Mouse (Mus musculus) liver, adult (tissue): ENCODE data around the gene Dcbld2.

ENCODE experiments used
- GATA4 ChIP-seq: IDR thresholded peaks from 2 replicates; pipeline ENCODE4 v1.6.1; 2014; ENCODE audit warnings: mild to moderate bottlenecking, low read length; ENCODE audit not compliant: insufficient replicate concordance

The Dcbld2 gene

DNA sequence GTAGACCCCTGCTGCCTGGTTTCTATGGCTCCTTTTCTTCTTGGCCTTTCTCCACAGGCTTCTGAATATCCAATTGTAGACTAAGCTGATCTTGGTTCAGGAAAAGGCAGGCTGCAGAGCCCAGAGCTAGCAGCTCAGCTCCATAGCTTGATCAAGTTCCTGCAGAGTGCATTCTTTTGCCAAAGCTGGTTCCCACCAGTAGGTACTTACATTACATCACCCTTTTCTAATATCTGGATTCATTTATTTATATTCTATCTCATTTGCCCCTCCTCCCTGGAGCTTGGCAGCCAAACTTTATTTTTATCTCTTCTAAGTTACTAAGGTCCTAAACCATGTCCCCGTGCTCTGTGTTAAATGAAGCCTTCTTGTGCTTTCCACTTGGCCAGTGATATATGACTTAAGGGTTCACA, 90.9 kb downstream of the Dcbld2 start:
- TF ChIP-seq GATA4: no peak

DNA sequence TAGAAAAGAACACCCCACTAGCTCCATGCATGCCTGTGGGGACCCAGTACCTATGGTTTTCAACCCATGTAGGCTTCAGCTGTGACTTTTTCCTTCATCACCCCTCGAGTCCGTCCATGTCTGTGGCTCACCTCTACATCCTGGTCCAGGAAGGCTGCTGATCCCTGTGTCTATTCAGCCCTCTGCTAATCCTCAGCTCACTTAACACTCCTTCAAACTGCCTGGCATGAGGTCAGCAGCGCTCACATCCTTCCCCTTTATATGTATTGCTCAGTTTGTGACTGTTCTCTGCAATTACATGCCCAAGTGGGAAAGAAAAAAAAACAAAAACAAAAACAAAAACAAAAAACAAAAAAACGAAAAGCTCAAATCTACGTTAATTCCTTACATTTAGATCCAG, 91.4 kb downstream of the Dcbld2 start:
- TF ChIP-seq GATA4: no peak

DNA sequence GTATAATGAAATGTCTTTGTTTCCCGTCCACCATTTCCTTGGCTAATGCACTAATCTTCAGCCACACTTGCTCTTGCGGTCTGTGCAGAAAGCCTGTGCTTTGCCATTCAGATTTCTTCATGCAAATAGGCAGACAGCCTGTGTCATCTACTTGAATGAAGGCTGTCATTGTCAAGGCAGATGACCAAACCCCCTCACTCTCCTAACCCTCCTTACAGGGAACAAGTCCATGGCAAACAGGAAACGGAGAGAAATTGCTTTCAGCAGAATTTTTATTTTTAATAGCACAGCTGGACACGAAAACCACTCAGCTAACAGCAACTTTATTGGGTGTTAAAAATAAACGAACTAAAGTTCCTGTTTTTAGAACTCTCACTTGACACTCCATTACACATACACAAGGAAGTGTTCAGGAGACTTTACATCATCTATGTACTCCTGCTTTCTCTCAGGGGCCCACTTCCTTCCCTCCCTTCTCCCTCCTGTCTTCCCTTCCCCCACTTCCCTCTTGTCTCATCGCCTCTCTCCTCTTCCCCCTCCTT, 93.6 kb downstream of the Dcbld2 start:
- TF ChIP-seq GATA4: no peak

DNA sequence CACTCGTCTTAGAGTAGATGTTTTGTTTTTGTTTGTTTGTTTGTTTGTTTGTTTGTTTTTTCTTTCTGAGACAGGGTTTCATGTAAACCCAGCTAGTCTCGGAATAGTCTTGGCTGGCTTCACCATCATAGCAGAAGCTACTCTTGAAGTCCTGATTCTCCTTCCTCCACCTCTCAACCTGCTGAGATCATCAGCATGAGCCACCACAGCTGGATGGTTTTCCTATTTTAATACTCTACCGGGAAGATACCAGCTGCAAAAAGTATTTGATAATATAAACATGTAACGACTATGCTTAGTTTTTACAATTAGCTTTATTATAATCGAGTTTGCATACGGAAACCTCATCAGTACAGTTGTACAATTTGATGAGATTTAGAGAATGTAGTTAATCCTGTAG, 94.3 kb downstream of the Dcbld2 start:
- TF ChIP-seq GATA4: no peak

DNA sequence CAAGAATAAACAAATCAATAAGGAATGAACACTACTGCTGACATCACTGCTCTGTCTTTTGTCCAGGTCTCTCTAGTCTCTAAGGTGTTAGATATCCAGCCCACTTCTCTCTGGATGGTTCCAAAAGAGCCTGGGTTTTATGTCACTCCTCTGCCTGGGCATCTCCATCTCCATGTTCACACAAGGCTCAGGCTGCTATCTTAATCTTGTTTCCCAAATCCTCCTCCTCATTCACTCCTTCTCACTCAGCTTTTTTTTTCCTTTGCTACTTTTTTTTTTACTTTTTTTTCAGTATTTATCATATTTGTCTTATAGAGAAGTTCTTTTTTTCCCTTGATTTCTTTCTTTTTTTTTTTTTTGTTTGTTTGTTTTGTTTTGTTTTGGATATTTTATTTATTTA, 96.7 kb downstream of the Dcbld2 start:
- TF ChIP-seq GATA4: no peak

DNA sequence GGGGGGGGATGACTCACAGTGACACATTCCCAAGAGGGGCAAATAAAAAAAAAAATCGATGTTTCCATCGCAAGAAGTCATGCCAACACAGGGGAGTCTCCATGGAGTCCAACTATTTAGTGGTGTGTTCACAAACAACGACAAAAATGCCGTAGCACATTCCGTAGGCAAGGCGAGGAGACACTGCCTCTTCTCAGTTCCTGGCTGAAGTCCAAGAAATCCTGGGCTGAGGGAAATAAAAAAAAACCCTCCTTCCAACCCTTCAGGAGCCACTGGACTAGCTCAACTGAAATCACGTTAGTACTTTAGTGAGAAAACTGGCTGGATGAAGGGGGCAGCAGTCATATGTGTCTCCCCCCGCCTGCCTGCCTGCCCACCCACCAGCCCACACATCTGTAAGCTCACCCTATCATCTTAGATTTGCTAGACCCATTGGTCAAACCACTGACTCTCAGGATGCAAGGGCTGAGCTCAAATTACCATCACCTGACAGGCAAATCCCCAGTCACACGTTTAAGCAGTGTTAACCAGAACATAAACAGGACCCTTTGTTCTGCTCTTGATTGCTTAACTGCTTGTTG, 104.0 kb downstream of the Dcbld2 start:
- TF ChIP-seq GATA4: no peak

DNA sequence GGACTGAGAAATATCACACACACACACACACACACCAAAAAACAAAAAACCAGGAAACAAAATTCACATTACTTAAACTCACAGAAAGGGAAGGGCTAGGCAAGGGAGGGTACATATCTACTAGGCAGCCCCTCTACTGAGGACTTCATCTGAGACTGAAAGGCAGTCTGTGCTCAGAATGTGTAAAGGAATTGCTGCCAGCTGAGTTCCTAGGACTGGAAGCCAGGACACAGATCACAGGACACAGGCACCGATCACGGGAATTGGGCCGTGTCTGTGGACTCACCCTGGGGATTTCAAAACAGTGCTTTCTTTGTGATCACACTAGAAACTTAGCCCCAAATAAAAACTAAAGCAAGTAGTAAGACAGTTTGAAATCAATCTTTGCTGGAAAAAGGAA, 104.6 kb downstream of the Dcbld2 start:
- no peak for TF ChIP-seq GATA4

DNA sequence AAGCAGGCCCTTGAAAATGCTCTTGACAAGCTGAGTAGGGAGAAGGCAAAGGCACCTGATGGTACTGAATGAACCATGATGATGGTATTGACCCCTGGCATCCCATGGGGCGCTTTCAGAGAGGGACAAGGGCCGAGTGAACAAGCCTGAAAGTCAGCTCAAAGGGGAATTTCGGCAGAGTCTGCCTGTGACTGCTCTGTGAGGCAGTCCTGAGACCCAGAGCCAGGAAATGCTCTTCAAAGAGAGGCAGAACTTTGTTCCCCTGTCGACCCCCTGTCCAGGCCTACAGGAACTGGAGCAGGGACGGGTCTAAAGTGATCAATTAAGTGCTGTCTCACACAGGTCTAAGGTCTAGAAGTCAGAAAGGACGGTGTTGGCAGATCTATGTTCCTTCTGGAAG, 105.5 kb downstream of the Dcbld2 start:
- no peak for TF ChIP-seq GATA4

DNA sequence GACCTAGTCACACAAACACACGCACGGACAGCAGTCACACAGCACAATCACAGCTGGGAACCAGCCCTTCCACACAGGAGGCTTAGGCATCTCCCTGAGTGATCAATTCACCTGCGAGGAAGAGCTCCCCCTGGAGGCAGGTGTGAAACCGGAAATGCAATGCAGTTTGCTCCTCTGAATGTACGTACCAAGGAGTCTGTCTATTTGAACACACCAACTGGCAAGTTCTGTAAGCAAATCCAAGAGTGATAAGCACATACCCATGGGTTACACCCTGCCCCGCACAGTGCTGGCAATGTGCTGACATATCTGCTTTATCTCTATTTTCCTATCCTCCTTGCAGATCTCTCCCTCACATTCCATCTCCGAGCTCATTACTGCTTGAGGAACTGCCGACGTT, 106.3 kb downstream of the Dcbld2 start:
- no peak for TF ChIP-seq GATA4

DNA sequence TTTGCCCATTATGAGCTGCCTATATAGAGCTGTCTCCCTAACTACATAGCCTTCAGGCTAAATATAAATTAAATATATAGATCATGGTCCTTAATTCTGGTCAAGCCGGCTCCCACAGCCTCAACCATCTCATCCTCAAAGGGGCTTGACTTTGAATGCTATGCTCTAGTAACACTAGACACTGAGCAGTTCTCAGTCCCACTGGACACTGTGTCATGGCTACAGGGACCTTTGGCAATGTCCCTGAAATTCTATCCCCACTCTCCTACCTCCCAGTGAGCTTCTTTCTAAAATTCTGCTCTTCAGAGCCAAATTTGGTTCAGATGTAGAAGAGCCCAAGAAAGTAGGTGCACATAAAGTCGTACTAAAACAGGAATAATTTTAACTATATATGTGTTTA, 107.9 kb downstream of the Dcbld2 start:
- TF ChIP-seq GATA4: no peak

DNA sequence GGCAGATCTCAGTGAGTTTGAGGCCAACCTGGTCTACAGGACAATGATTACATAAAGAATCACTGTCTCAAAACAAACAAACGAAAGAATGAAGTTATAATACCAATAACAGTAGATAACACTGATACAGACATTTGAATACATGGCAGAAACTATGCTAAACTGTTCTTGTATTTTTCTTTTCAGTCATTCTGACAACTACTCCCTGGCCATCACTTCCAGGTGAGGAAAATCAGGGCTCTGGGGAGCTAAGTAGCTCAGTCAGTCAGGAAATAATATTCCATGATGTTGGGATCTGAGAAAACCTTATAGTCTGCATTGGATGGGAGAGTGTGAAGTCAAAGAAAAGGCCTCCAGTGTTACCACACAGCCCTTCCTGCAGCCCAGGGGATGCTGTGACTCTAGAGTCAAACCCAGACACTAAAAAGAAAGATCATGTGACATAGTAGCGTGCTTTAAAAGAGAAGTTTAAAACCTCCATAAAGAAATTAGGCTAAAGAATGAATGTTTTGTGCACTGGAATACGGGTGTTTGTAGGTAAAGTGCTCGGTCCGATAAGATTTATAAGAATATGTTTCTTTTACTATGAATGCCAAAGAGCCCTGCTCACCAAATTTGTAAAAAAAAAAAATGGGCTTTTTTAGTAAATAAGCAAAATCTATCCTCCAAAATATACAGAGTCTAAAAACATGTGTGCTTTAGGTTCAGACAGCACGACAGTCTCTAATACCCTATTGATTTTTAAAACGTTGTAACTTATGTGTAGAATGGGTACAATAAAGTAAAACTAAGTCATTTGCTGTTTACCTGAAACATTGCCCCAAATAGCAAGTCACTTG, 108.9 kb downstream of the Dcbld2 start:
- no peak for TF ChIP-seq GATA4
